Mouse (Mus musculus) lung, postnatal 4 days (tissue): ENCODE measurements at regions not wholly inside any gene's neighbourhood (a gene's known extent, or its start where the extent isn't known, plus 50 kb on each side); places are given as distances from the start of the nearest gene placed in this dataset.

Experiments
- DNase-seq, 2 experiments: peaks; one replicate each; pipeline ENCODE4 v3.0.0; 2021

GRCm38 (mm10) chr4:80691774-80692485, 142.0 kb upstream of the Tyrp1 start:
- no peak for DNase-seq

GRCm38 (mm10) chr4:80712698-80713097, 121.2 kb upstream of the Tyrp1 start:
- DNase-seq: no peak

DNA sequence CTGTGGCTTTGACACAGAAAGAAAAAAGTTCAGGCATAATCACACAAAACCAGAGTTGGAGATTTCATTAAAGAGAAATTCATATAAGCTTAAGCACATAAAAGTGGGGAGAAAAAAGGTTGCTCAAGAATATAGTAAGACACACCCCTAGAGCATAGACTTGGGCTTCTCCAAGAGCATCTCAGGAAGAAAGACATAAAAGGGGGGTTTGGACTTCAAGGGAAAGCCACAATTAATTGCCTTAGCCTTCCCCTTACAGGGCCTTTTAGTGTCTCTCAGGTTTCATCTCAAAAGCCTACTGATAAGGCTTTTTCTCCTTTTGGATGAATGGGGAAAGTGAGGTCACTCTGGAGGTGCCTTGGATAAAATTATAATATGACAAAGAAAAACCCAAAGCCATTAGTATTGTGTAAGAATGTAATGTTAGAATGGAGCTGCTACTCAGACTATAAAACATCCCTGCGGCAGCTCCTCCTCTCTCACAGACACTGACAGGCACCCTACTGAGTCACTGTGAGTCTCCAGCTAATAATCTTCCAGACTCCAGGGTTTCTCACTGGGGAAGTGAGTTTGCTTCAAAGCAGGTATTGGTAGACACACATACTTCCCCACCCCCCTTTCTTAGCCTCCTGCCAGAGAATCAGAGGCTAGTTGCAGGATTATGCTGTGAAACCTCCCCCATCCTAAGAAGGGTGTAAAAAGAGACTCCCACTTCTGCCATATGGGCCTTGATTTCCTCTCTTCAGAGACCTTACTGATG, 88.8 kb upstream of the Tyrp1 start:
- no peak for DNase-seq

DNA sequence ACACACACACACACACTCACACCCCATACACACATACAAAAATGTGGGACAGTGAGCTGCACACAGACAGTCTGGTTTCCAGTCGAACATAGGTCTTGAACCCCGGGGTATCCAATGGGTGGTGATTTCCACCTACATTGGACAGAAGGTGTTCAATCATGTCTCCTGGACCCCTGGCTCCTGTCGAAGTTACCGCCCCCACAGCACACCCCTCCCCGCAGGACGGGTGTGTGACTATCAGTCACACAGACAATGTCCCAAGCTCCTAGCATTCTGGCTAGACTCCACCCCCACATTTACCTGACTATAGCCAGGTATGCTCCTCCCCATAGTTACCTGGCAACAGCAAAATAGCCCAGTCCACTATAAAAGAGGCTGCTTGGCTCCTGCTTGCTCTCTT, 81.7 kb upstream of the Tyrp1 start:
- no peak for DNase-seq

GRCm38 (mm10) chr4:80756114-80756513, 77.8 kb upstream of the Tyrp1 start:
- no peak for DNase-seq

DNA sequence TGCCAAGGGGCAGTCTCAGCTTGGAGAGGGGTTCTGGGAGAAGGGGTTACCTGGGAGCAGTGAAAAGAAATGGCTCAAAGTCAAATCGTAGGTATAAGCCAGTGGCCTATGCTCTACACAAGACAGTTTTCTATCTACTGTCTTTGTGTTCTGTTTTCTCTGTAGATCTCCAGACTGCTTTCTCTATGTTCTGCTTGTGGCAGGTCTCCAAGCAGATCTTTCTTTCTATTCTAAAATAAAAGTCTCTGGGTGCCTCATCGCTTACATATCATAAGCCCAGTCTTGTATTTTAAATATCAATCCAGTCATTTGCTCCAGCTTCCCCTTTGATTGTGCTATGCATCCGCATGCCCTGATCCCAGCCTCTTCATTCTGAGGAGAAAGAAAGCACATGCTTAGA, 69.9 kb upstream of the Tyrp1 start:
- no peak for DNase-seq

GRCm38 (mm10) chr4:80765781-80766180, 68.1 kb upstream of the Tyrp1 start:
- DNase-seq: peak in 1 of 2 experiments; percentile 26

GRCm38 (mm10) chr4:80767447-80767846, 66.5 kb upstream of the Tyrp1 start:
- DNase-seq: no peak
